Mouse (Mus musculus): Measurements from ENCODE around the gene Pigz.

DNA sequence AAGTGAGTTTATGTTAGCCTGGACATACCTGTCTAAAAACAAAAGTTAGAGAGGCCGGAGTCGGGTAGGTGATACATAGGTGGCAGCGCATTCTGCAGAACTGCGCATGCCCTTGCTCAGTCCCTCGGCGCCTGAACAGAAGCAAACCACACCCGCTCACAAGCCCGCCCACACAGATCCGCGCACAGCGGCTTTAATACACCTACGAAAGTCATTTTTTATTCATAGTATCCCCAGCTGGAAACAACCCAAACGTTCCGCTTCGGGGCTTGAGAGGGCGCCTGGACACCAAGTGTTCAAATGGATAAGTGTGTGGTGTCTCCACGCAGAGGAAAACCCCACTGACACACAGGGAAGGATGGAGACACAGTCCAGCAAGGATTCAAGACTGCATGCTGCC, 2.3 kb upstream of the Pigz start:
- TF ChIP-seq CTCF (IDR thresholded peaks at IDR 0.05; ENCODE audit: insufficient read depth, low read length) = no peak
- TF ChIP-seq POLR2A (IDR thresholded peaks at IDR 0.05; ENCODE audit: borderline replicate concordance, extremely low read depth, low read depth, low read length) = no peak

Data from lung, adult 2 months (tissue).